7 mouse cellular contexts compared by ENCODE assay signal in genomic region chr8:104028626-104029025, GRCm38 (mm10).
DNase-seq lines count a peak whose midpoint lies in the region; ATAC-seq and TF ChIP-seq lines count a peak whose summit lies in the region.

No protein-coding gene starts in this region.

- no peak overlapping the region for H3K9ac ChIP-seq in embryonic facial prominence, embryonic 13.5 days
- no peak overlapping the region for H3K9ac ChIP-seq in limb, embryonic 11.5 days (ENCODE audit: low read length)
- no peak overlapping the region for H3K9ac ChIP-seq in midbrain, embryonic 14.5 days (replicated peaks; ENCODE audit: low read length)

- no peaks in the 10 kb centered on the region; the same call in 1 of the 2 replicates for H3K36me3 ChIP-seq in embryonic facial prominence, embryonic 13.5 days
- H3K36me3 ChIP-seq in limb, embryonic 11.5 days (ENCODE audit: control insufficient read depth, insufficient read depth, low read length), result no peaks in the 10 kb centered on the region
- H3K36me3 ChIP-seq in midbrain, embryonic 14.5 days (ENCODE audit: control insufficient read depth, insufficient read depth, low read length), result no peaks in the 10 kb centered on the region
- no peaks in the 10 kb centered on the region for H3K36me3 ChIP-seq in spleen, adult 2 months (ENCODE audit: control insufficient read depth, insufficient read depth, low read length)

- WGBS in bone marrow, adult 2 months, result 8% methylated on average over 22 of the region's 22 CpGs
- under 1% methylated on average over 22 of the region's 22 CpGs for WGBS in embryonic facial prominence, embryonic 13.5 days
- 3% methylated on average over 22 of the region's 22 CpGs for WGBS in limb, embryonic 11.5 days
- WGBS in midbrain, embryonic 14.5 days, result 2% methylated on average over 22 of the region's 22 CpGs
- WGBS in spleen, adult 2 months, result 7% methylated on average over 22 of the region's 22 CpGs

- DNase-seq in heart, adult 8-10 months (ENCODE audit: low spot score), result peak; percentile 55
- DNase-seq in kidney, adult 18-20 months, result peak; percentile 69
- peak; percentile 92 for DNase-seq in limb, embryonic 11.5 days (ENCODE audit: low spot score)
- DNase-seq in midbrain, embryonic 14.5 days, result peak; percentile 96
- peak in 1 of 2 experiments; percentile 40 for DNase-seq in spleen, adult 2 months (ENCODE audit: low read depth in 1 of 2, low spot score in 2 of 2)

- H3K4me1 ChIP-seq in bone marrow, adult 2 months (ENCODE audit: control insufficient read depth, insufficient read depth, low read length), result no peaks in the 10 kb centered on the region
- H3K4me1 ChIP-seq in embryonic facial prominence, embryonic 13.5 days, result peaks cover 27% of the 10 kb centered on the region
- H3K4me1 ChIP-seq in limb, embryonic 11.5 days (ENCODE audit: control insufficient read depth, insufficient read depth, low read length), result peaks cover 4% of the 10 kb centered on the region; the same call in 1 of the 2 replicates
- no peaks in the 10 kb centered on the region for H3K4me1 ChIP-seq in midbrain, embryonic 14.5 days (ENCODE audit: control insufficient read depth, insufficient read depth, low read length)
- no peaks in the 10 kb centered on the region for H3K4me1 ChIP-seq in spleen, adult 2 months (ENCODE audit: control insufficient read depth, insufficient read depth, insufficient read length)

- TF ChIP-seq CTCF in bone marrow, adult 2 months (IDR thresholded peaks at IDR 0.05; ENCODE audit: control insufficient read depth, insufficient read depth, low read length), result peak; percentile 74
- peak; percentile 89 for TF ChIP-seq CTCF in spleen, adult 2 months (IDR thresholded peaks at IDR 0.05; ENCODE audit: extremely low read depth, insufficient read depth, insufficient read length, insufficient replicate concordance)

- no peaks in the 10 kb centered on the region for H3K27me3 ChIP-seq in embryonic facial prominence, embryonic 13.5 days
- H3K27me3 ChIP-seq in limb, embryonic 11.5 days (ENCODE audit: control insufficient read depth, insufficient read depth, low read length), result no peaks in the 10 kb centered on the region
- no peaks in the 10 kb centered on the region for H3K27me3 ChIP-seq in midbrain, embryonic 14.5 days (ENCODE audit: control insufficient read depth, insufficient read depth, low read length)
- H3K27me3 ChIP-seq in spleen, adult 2 months (ENCODE audit: control insufficient read depth, insufficient read depth, low read length), result no peaks in the 10 kb centered on the region

- H3K4me2 ChIP-seq in embryonic facial prominence, embryonic 13.5 days, result peak overlapping the region; percentile 49
- no peak overlapping the region for H3K4me2 ChIP-seq in limb, embryonic 11.5 days (ENCODE audit: low read depth, severe bottlenecking)
- H3K4me2 ChIP-seq in midbrain, embryonic 14.5 days (ENCODE audit: low read length), result peak overlapping the region; percentile 42

- H3K27ac ChIP-seq in bone marrow, adult 2 months (ENCODE audit: control insufficient read depth, insufficient read depth, low read depth, low read length, poor library complexity), result no peak overlapping the region
- H3K27ac ChIP-seq in embryonic facial prominence, embryonic 13.5 days, result peak overlapping the region; percentile 75
- no peak overlapping the region for H3K27ac ChIP-seq in limb, embryonic 11.5 days (replicated peaks; ENCODE audit: low read depth, low read length)
- no peak overlapping the region for H3K27ac ChIP-seq in midbrain, embryonic 14.5 days (replicated peaks; ENCODE audit: low read depth, low read length)
- H3K27ac ChIP-seq in spleen, adult 2 months (ENCODE audit: insufficient read depth, low read length), result no peak overlapping the region

- no peak for TF ChIP-seq POLR2A in bone marrow, adult 2 months (IDR thresholded peaks at IDR 0.05; ENCODE audit: borderline replicate concordance, control insufficient read depth, low read depth, low read length)
- TF ChIP-seq POLR2A in spleen, adult 2 months (IDR thresholded peaks at IDR 0.05; ENCODE audit: low read depth, low read length), result no peak

- peak; percentile 78; the same call in 1 of the 2 replicates for ATAC-seq in embryonic facial prominence, embryonic 13.5 days (ENCODE audit: insufficient number of reproducible peaks, insufficient read depth, low FRiP score, low TSS enrichment, low read depth)
- peak; percentile 83 for ATAC-seq in limb, embryonic 11.5 days (ENCODE audit: insufficient number of reproducible peaks, low FRiP score, low TSS enrichment, low read depth)
- peak; percentile 85 for ATAC-seq in midbrain, embryonic 14.5 days (ENCODE audit: low FRiP score, low TSS enrichment)

- H3K4me3 ChIP-seq in bone marrow, adult 2 months (replicated peaks; ENCODE audit: control insufficient read depth, low read depth, low read length), result no peak overlapping the region
- H3K4me3 ChIP-seq in embryonic facial prominence, embryonic 13.5 days, result peak overlapping the region; percentile 20; the same call in 1 of the 2 replicates
- H3K4me3 ChIP-seq in limb, embryonic 11.5 days (ENCODE audit: low read depth, low read length), result no peak overlapping the region
- H3K4me3 ChIP-seq in midbrain, embryonic 14.5 days (replicated peaks; ENCODE audit: low read depth, low read length), result no peak overlapping the region
- no peak overlapping the region for H3K4me3 ChIP-seq in spleen, adult 2 months (ENCODE audit: extremely low read depth, insufficient read depth, insufficient read length)

- H3K9me3 ChIP-seq in embryonic facial prominence, embryonic 13.5 days, result peaks cover 13% of the 10 kb centered on the region
- 0 out of 2 replicates have a peak, but pooled peaks cover 4% of the 10 kb centered on the region for H3K9me3 ChIP-seq in limb, embryonic 11.5 days (ENCODE audit: control insufficient read depth, low read length)
- 0 out of 2 replicates have a peak, but pooled peaks cover 5% of the 10 kb centered on the region for H3K9me3 ChIP-seq in midbrain, embryonic 14.5 days (ENCODE audit: control insufficient read depth, low read length)
